Mouse (Mus musculus) lung, postnatal 0 days (tissue): ENCODE measurements at regions not wholly inside any gene's neighbourhood (a gene's known extent, or its start where the extent isn't known, plus 50 kb on each side); places are given as distances from the start of the nearest gene placed in this dataset.

ENCODE experiments used
- CTCF ChIP-seq: IDR thresholded peaks from 2 replicates; pipeline ENCODE4 v1.5.1; 2016; ENCODE audit warnings: antibody characterized with exemption, mild to moderate bottlenecking
- EP300 ChIP-seq: IDR thresholded peaks from 2 replicates; pipeline ENCODE4 v1.6.1; 2016; ENCODE audit warnings: antibody characterized with exemption, mild to moderate bottlenecking, control low read depth

DNA sequence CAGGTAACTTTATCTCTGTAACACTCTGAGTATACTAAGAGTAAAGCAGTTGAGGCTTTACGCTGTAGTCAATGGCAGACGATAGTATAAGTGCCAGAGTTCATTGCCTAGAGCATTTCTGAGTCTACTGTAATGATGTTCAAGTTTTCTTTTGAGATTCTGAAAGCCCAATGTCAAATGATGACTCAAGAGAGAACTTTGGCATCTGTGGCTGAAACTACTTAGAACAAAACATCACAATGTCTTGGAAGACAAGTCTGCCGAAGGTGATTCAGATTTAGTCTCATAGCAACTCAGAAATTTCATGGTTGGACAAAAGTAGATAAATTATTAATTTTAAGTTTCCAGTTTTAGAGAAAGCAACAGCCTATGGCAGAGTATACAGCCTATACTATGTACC is 474.2 kb upstream of the A1bg start:
- TF ChIP-seq CTCF (no peak), EP300 (no peak)
